Mouse (Mus musculus): Measurements from ENCODE around the gene Fam24a. TPM values are rescaled to one million over a fixed set of nuclear protein-coding genes. Genes with fewer than 3 reads are reported as not detected.

Fam24a gene
- polyA plus RNA-seq (2015; fragmentation: Nextera tagmentation; extraction: Ambion mirVana), result not detected in 2 replicates

DNA sequence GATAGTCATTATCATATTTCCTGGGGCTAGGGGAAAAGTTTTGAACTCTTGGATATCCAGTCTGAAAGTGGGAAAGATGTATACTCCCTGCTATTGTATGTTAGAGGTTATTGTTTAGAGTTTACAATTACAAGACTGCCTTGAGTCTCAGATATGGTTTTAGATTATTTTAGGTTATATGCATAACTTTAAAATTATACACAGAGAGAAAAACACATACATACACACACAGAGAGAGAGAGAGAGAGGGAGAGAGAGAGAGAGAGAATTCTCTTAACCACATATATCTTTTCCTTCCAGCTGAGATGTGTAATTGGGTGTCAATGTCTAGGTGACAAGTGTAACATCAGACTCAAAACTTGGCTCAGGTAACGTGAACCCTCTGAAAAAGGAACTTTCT lies at the start of gene Fam24a:
TSS of gene Fam24a (plus strand) at position 301 of the 400 bp plus-strand sequence.
- no peak within 1 kb of the TSS for H3K27ac ChIP-seq
- no peaks in the 10 kb centered on the region for H3K4me1 ChIP-seq
- no peaks in the 10 kb centered on the region for H3K9me3 ChIP-seq
- no peak within 1 kb of the TSS for H3K4me3 ChIP-seq
- no peak within 1 kb of the TSS for H3K9ac ChIP-seq
- no peaks in the 10 kb centered on the region for H3K36me3 ChIP-seq
- H3K27me3 ChIP-seq, result no peaks in the 10 kb centered on the region
- no peak for ATAC-seq (ENCODE audit: insufficient number of reproducible peaks, insufficient read depth, low FRiP score, low TSS enrichment, low read depth)
- WGBS, result 50% methylated on average over 1 of the region's 1 CpGs
- no peak within 1 kb of the TSS for H3K4me2 ChIP-seq

DNA sequence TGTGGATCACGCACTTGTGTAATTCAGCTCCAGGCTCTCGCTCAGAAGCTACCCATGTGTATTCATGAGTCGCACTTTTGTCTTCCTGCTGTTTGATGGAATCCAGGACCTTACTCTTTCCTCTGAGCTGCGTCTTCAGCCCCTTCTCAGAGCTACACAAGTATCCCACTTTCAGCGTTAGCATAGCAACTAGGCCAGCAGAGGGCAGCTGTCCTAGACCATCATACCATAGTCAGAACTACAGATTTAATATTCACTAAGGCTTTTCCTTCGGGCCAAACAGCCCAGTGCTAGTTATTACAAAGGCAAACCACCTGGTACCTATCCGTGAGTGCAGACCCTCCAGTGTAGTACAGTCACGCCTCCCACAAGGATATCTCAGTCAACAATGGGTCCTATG lies 36.5 kb upstream of the Fam24a start:
- 73% methylated on average over 8 of the region's 8 CpGs for WGBS
- Histone ChIP-seq H3K36me3 (no peaks in the 10 kb centered on the region), H3K4me2 (no peak overlapping the region), H3K9me3 (no peaks in the 10 kb centered on the region), H3K27me3 (no peaks in the 10 kb centered on the region), H3K9ac (no peak overlapping the region), H3K27ac (no peak overlapping the region), H3K4me3 (no peak overlapping the region), H3K4me1 (no peaks in the 10 kb centered on the region)
- no peak for ATAC-seq (ENCODE audit: insufficient number of reproducible peaks, insufficient read depth, low FRiP score, low TSS enrichment, low read depth)

DNA sequence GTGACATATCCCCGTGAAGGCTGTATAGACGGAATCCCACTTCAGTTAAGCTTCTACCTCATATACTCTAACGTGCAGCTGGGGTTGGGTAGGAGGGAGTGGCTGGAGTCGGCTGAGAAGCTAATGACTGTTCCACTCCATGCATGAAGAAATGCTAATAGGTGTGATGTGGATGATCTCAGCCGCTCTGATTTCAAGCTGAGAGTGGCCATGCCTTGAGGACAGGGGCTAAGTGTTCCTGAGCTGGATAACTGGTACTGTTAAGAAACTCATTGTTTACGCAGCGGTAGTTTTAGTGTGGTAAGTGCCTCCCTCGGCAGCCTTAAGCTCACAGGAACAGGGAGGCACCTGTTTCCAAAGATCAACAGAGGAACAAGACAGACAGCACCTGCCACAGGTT lies 30.3 kb upstream of the Fam24a start:
- Histone ChIP-seq H3K4me3 (no peak overlapping the region), H3K4me1 (no peaks in the 10 kb centered on the region), H3K9ac (no peak overlapping the region), H3K36me3 (no peaks in the 10 kb centered on the region), H3K27me3 (no peaks in the 10 kb centered on the region), H3K4me2 (no peak overlapping the region), H3K9me3 (no peaks in the 10 kb centered on the region), H3K27ac (no peak overlapping the region)
- ATAC-seq (ENCODE audit: insufficient number of reproducible peaks, insufficient read depth, low FRiP score, low TSS enrichment, low read depth), result no peak
- 74% methylated on average over 8 of the region's 8 CpGs for WGBS

DNA sequence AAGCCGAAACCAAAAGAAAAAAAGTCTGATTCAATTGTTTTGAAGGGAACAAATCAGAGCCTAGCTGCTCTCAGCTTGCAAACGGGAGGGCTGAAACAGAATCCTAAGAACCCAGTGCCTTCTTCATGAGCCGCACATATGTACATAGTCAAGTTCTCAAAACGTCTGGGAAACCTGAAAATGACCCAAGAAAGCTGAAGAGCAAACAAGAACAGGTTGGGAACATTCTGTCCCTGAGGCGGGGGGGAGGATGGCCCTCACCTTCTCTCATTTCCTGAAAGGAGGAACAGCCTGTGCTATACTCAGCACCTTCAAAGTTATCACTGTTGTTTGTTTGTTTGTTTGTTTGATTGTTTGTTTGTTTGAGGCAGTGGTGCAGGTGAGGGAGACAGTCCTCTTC lies 26.9 kb upstream of the Fam24a start:
- no peaks in the 10 kb centered on the region for H3K36me3 ChIP-seq
- no peaks in the 10 kb centered on the region for H3K9me3 ChIP-seq
- H3K27me3 ChIP-seq, result no peaks in the 10 kb centered on the region
- no peak overlapping the region for H3K27ac ChIP-seq
- no peak for ATAC-seq (ENCODE audit: insufficient number of reproducible peaks, insufficient read depth, low FRiP score, low TSS enrichment, low read depth)
- H3K9ac ChIP-seq, result no peak overlapping the region
- no peaks in the 10 kb centered on the region for H3K4me1 ChIP-seq
- no peak overlapping the region for H3K4me2 ChIP-seq
- H3K4me3 ChIP-seq, result no peak overlapping the region
- 74% methylated on average over 5 of the region's 5 CpGs for WGBS

GRCm38 (mm10) chr7:131314493-131314892 lies 19.2 kb upstream of the Fam24a start:
- 64% methylated on average over 7 of the region's 7 CpGs for WGBS

DNA sequence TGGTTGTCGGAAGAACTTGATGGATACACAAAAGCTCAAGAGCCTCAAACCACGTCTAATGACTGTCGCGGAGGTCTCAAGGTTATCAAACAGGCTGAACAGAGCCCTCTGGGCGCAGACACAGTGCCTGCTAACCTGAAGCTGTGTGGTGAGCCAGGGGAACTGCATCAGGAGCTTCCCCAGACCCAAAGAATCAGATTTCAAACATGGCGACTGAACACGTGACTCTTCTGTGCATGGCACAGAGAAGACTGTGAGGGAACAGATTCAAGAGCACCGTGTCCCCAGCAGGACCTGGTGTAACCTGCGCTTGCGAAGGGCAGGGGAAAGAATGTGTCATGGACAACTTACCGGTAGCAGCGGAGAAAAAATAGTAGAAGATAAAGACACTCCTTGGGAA lies 16.1 kb upstream of the Fam24a start:
- Histone ChIP-seq H3K9me3 (no peaks in the 10 kb centered on the region), H3K36me3 (no peaks in the 10 kb centered on the region), H3K27me3 (no peaks in the 10 kb centered on the region), H3K4me1 (no peaks in the 10 kb centered on the region), H3K4me2 (no peak overlapping the region), H3K9ac (no peak overlapping the region), H3K4me3 (no peak overlapping the region), H3K27ac (no peak overlapping the region)
- no peak for ATAC-seq (ENCODE audit: insufficient number of reproducible peaks, insufficient read depth, low FRiP score, low TSS enrichment, low read depth)
- 67% methylated on average over 12 of the region's 12 CpGs for WGBS

More at GRCm38 (mm10) chr7:131314493-131314892, 19.2 kb upstream of the Fam24a start:
- Histone ChIP-seq H3K27ac (no peak overlapping the region), H3K4me3 (no peak overlapping the region), H3K9me3 (no peaks in the 10 kb centered on the region), H3K9ac (no peak overlapping the region), H3K36me3 (no peaks in the 10 kb centered on the region), H3K4me1 (0 out of 2 replicates have a peak, but pooled peaks cover 2% of the 10 kb centered on the region), H3K27me3 (no peaks in the 10 kb centered on the region), H3K4me2 (no peak overlapping the region)
- no peak for ATAC-seq (ENCODE audit: insufficient number of reproducible peaks, insufficient read depth, low FRiP score, low TSS enrichment, low read depth)

DNA sequence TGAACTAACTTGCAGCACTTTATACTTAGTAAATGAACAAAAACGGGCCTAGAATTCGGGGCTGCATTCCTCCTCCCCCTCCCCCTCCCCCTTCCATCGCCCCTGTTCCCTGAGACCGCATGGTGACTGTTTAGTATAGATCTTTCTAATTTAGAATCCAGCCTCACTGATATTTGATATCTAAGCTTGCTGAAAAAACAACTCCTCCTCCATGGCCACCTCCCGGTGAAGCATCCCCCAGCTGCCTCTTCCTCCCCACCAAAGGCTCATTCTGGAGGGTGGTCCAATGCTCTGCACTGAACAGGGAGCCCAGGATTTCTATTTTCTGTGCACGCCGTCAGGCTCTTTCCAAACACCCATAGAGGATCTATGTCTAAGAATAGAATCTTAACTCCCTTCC lies 15.3 kb upstream of the Fam24a start:
- 54% methylated on average over 6 of the region's 7 CpGs for WGBS
- Histone ChIP-seq H3K4me3 (no peak overlapping the region), H3K27me3 (no peaks in the 10 kb centered on the region), H3K36me3 (no peaks in the 10 kb centered on the region), H3K27ac (no peak overlapping the region), H3K9ac (no peak overlapping the region), H3K4me2 (no peak overlapping the region), H3K4me1 (no peaks in the 10 kb centered on the region), H3K9me3 (no peaks in the 10 kb centered on the region)
- ATAC-seq (ENCODE audit: insufficient number of reproducible peaks, insufficient read depth, low FRiP score, low TSS enrichment, low read depth), result no peak

GRCm38 (mm10) chr7:131322192-131322591 lies 11.5 kb upstream of the Fam24a start, which contains the start of gene Cuzd1:
Gene Cuzd1, minus strand, starts transcription at chr7:131322292.
- H3K9ac ChIP-seq, result no peak within 1 kb of the TSS
- H3K4me3 ChIP-seq, result no peak within 1 kb of the TSS
- no peak within 1 kb of the TSS for H3K27ac ChIP-seq
- no peaks in the 10 kb centered on the region for H3K36me3 ChIP-seq
- H3K27me3 ChIP-seq, result no peaks in the 10 kb centered on the region
- H3K4me2 ChIP-seq, result no peak within 1 kb of the TSS
- no peak for ATAC-seq (ENCODE audit: insufficient number of reproducible peaks, insufficient read depth, low FRiP score, low TSS enrichment, low read depth)
- 68% methylated on average over 2 of the region's 2 CpGs for WGBS
- H3K9me3 ChIP-seq, result no peaks in the 10 kb centered on the region
- H3K4me1 ChIP-seq, result no peaks in the 10 kb centered on the region

DNA sequence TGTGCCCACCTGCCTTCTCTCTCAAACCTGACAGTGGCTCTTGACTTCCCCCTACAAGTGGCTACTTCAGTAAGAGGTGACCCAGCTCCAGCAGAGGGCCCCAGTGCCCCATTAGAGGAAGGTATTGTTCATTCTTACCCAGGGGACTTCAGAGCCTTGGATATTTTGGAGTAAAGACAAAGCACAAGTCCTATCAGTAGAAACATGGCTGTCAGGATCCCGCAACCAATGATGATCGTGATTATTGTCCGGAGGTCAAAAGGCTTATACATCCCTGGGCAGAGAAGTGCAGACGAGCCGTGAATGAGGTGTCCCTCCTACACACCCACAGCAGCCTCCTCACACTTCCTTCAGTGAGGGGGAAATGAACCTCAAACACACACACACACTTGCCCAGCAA lies 6.6 kb upstream of the Fam24a start:
- Histone ChIP-seq H3K36me3 (no peaks in the 10 kb centered on the region), H3K9ac (no peak overlapping the region), H3K27ac (no peak overlapping the region), H3K27me3 (no peaks in the 10 kb centered on the region), H3K9me3 (no peaks in the 10 kb centered on the region), H3K4me1 (no peaks in the 10 kb centered on the region), H3K4me2 (no peak overlapping the region), H3K4me3 (no peak overlapping the region)
- 86% methylated on average over 5 of the region's 5 CpGs for whole genome bisulfite sequencing
- ATAC-seq (ENCODE audit: insufficient number of reproducible peaks, insufficient read depth, low FRiP score, low TSS enrichment, low read depth), result no peak

GRCm38 (mm10) chr7:131329416-131329815 lies 4.2 kb upstream of the Fam24a start, which contains the start of gene Fam24b:
Gene Fam24b, minus strand, starts transcription at chr7:131329516.
- no peaks in the 10 kb centered on the region for H3K27me3 ChIP-seq
- H3K4me2 ChIP-seq, result no peak within 1 kb of the TSS
- no peaks in the 10 kb centered on the region for H3K9me3 ChIP-seq
- WGBS, result 89% methylated on average over 5 of the region's 5 CpGs
- no peak for ATAC-seq (ENCODE audit: insufficient number of reproducible peaks, insufficient read depth, low FRiP score, low TSS enrichment, low read depth)
- no peak within 1 kb of the TSS for H3K4me3 ChIP-seq
- H3K27ac ChIP-seq, result no peak within 1 kb of the TSS
- no peaks in the 10 kb centered on the region for H3K36me3 ChIP-seq
- no peaks in the 10 kb centered on the region for H3K4me1 ChIP-seq
- H3K9ac ChIP-seq, result no peak within 1 kb of the TSS

GRCm38 (mm10) chr7:131331688-131332087 lies 2.0 kb upstream of the Fam24a start:
- no peak overlapping the region for H3K4me3 ChIP-seq
- no peaks in the 10 kb centered on the region for H3K9me3 ChIP-seq
- H3K36me3 ChIP-seq, result no peaks in the 10 kb centered on the region
- no peak overlapping the region for H3K4me2 ChIP-seq
- no peak for ATAC-seq (ENCODE audit: insufficient number of reproducible peaks, insufficient read depth, low FRiP score, low TSS enrichment, low read depth)
- H3K9ac ChIP-seq, result no peak overlapping the region
- no peaks in the 10 kb centered on the region for H3K27me3 ChIP-seq
- no peak overlapping the region for H3K27ac ChIP-seq
- 80% methylated on average over 2 of the region's 2 CpGs for WGBS
- H3K4me1 ChIP-seq, result no peaks in the 10 kb centered on the region

- Histone ChIP-seq H3K4me3 (no peak overlapping the region), H3K27ac (no peak overlapping the region), H3K27me3 (no peaks in the 10 kb centered on the region), H3K9ac (no peak overlapping the region), H3K9me3 (no peaks in the 10 kb centered on the region), H3K36me3 (peaks cover 29% of the 10 kb centered on the region), H3K4me1 (no peaks in the 10 kb centered on the region), H3K4me2 (no peak overlapping the region)
- WGBS, result 78% methylated on average over 8 of the region's 8 CpGs
- ATAC-seq (ENCODE audit: insufficient number of reproducible peaks, insufficient read depth, low FRiP score, low TSS enrichment, low read depth), result no peak
Observed at GRCm38 (mm10) chr7:131337502-131338068, 3.9 kb downstream of the Fam24a start.
